Mouse (Mus musculus) hindbrain, embryonic 10.5 days (tissue): ENCODE measurements around the gene Igflr1. TPM values are rescaled to one million over a fixed set of nuclear protein-coding genes. Genes with fewer than 3 reads are reported as not detected.

ENCODE experiments used
- DNase-seq: peaks from one replicate; pipeline ENCODE4 v3.0.0-alpha.2; 2017; ENCODE audit warnings: low spot score
- H3K27ac ChIP-seq: fragments of 300-500 bp; sonication (generic); 2 replicates; pipeline ENCODE4 v1.5.1; 2016; ENCODE audit warnings: mild to moderate bottlenecking, moderate library complexity
- H3K27me3 ChIP-seq: fragments of 300-500 bp; sonication (generic); 2 replicates; pipeline ENCODE4 v1.6.1; 2016; ENCODE audit warnings: mild to moderate bottlenecking; ENCODE audit not compliant: poor library complexity, insufficient read depth, severe bottlenecking
- H3K36me3 ChIP-seq: fragments of 300-500 bp; sonication (generic); 2 replicates; pipeline ENCODE4 v1.6.1; 2016; ENCODE audit warnings: mild to moderate bottlenecking, moderate library complexity
- H3K4me1 ChIP-seq: fragments of 300-500 bp; sonication (generic); replicated peaks from 2 replicates; pipeline ENCODE4 v1.6.1; 2016; ENCODE audit warnings: mild to moderate bottlenecking
- H3K4me3 ChIP-seq: fragments of 300-500 bp; sonication (generic); 2 replicates; pipeline ENCODE4 v1.5.1; 2016; ENCODE audit warnings: mild to moderate bottlenecking, moderate library complexity
- H3K9me3 ChIP-seq: fragments of 300-500 bp; sonication (generic); 2 replicates; pipeline ENCODE4 v1.6.1; 2016; ENCODE audit warnings: mild to moderate bottlenecking, moderate library complexity
- WGBS: fragments of 180-500 bp; shearing (Covaris S2); methylation state at CpG from one replicate; pipeline ENCODE4 v1.1.7; 2016; 5-methylcytosine and 5-hydroxymethylcytosine counted together
- polyA plus RNA-seq: library from polyadenylated mRNA; unstranded; fragments of >200 nt; fragmentation: Nextera tagmentation; extraction: Ambion mirVana; gene quantifications from 2 replicates; pipeline ENCODE4 v1.2.1, GENCODE M21; 2016

Igflr1 gene
- polyA plus RNA-seq, 1 experiment from 2014 or later = 6.7 TPM

- Histone ChIP-seq H3K9me3 (no peaks in the 10 kb centered on the region), H3K27me3 (no peaks in the 10 kb centered on the region), H3K4me1 (peaks cover 21% of the 10 kb centered on the region), H3K36me3 (no peaks in the 10 kb centered on the region), H3K4me3 (no peak overlapping the region), H3K27ac (no peak overlapping the region)
- WGBS = 70% methylated on average over 4 of the region's 4 CpGs
- no peak for DNase-seq
These were observed 29.3 kb downstream of the Igflr1 start for GRCm38 (mm10) chr7:30594510-30595024.

GRCm38 (mm10) chr7:30596093-30596492, 30.9 kb downstream of the Igflr1 start:
- H3K4me1 ChIP-seq = peaks cover 24% of the 10 kb centered on the region
- H3K36me3 ChIP-seq = no peaks in the 10 kb centered on the region
- DNase-seq = no peak
- H3K4me3 ChIP-seq = no peak overlapping the region
- H3K27ac ChIP-seq = no peak overlapping the region
- 84% methylated on average over 5 of the region's 5 CpGs for WGBS
- H3K9me3 ChIP-seq = no peaks in the 10 kb centered on the region
- H3K27me3 ChIP-seq = no peaks in the 10 kb centered on the region

- no peak for DNase-seq
- Histone ChIP-seq H3K27ac (no peak overlapping the region), H3K27me3 (no peaks in the 10 kb centered on the region), H3K4me3 (no peak overlapping the region), H3K36me3 (no peaks in the 10 kb centered on the region), H3K9me3 (no peaks in the 10 kb centered on the region), H3K4me1 (peaks cover 24% of the 10 kb centered on the region)
- 83% methylated on average over 5 of the region's 5 CpGs for WGBS
These were observed 31.6 kb downstream of the Igflr1 start for GRCm38 (mm10) chr7:30596811-30597210.

- H3K9me3 ChIP-seq = no peaks in the 10 kb centered on the region
- no peak for DNase-seq
- no peaks in the 10 kb centered on the region for H3K36me3 ChIP-seq
- 94% methylated on average over 12 of the region's 12 CpGs for WGBS
- no peaks in the 10 kb centered on the region for H3K27me3 ChIP-seq
- peak within 1 kb of the TSS; percentile 20 for H3K4me3 ChIP-seq
- no peak within 1 kb of the TSS; the same call in 1 of the 2 replicates for H3K27ac ChIP-seq
- peaks cover 20% of the 10 kb centered on the region for H3K4me1 ChIP-seq
These were observed 33.6 kb downstream of the Igflr1 start, which contains the start of gene Zbtb32 for GRCm38 (mm10) chr7:30598786-30599185. Gene Zbtb32, minus strand, starts transcription at chr7:30598909.

- Histone ChIP-seq H3K9me3 (no peaks in the 10 kb centered on the region), H3K27me3 (no peaks in the 10 kb centered on the region), H3K4me3 (peak overlapping the region; percentile 20), H3K36me3 (no peaks in the 10 kb centered on the region), H3K4me1 (peaks cover 17% of the 10 kb centered on the region), H3K27ac (no peak overlapping the region; the same call in 1 of the 2 replicates)
- peak; percentile 84 for DNase-seq
- WGBS = 3% methylated on average over 16 of the region's 16 CpGs
These were observed 34.7 kb downstream of the Igflr1 start for GRCm38 (mm10) chr7:30599933-30600353.

- WGBS = 80% methylated on average over 7 of the region's 7 CpGs
- H3K4me3 ChIP-seq = no peak overlapping the region; the same call in 1 of the 2 replicates
- peaks cover 14% of the 10 kb centered on the region for H3K4me1 ChIP-seq
- no peak overlapping the region for H3K27ac ChIP-seq
- H3K36me3 ChIP-seq = no peaks in the 10 kb centered on the region
- DNase-seq = no peak
- no peaks in the 10 kb centered on the region for H3K27me3 ChIP-seq
- no peaks in the 10 kb centered on the region for H3K9me3 ChIP-seq
These were observed 35.4 kb downstream of the Igflr1 start for GRCm38 (mm10) chr7:30600651-30601050.

GRCm38 (mm10) chr7:30602583-30602982, 37.4 kb downstream of the Igflr1 start:
- Histone ChIP-seq H3K9me3 (no peaks in the 10 kb centered on the region), H3K4me1 (peaks cover 14% of the 10 kb centered on the region), H3K4me3 (no peak overlapping the region), H3K36me3 (no peaks in the 10 kb centered on the region), H3K27ac (no peak overlapping the region), H3K27me3 (no peaks in the 10 kb centered on the region)
- peak; percentile 20 for DNase-seq
- 41% methylated on average over 3 of the region's 3 CpGs for WGBS

- no peak for DNase-seq
- peaks cover 19% of the 10 kb centered on the region for H3K4me1 ChIP-seq
- 64% methylated on average over 8 of the region's 8 CpGs for WGBS
- no peaks in the 10 kb centered on the region for H3K27me3 ChIP-seq
- H3K9me3 ChIP-seq = no peaks in the 10 kb centered on the region
- no peaks in the 10 kb centered on the region for H3K36me3 ChIP-seq
- no peak overlapping the region for H3K4me3 ChIP-seq
- no peak overlapping the region for H3K27ac ChIP-seq
These were observed 39.2 kb downstream of the Igflr1 start for GRCm38 (mm10) chr7:30604424-30604823.

GRCm38 (mm10) chr7:30604944-30605343, 39.7 kb downstream of the Igflr1 start:
- Histone ChIP-seq H3K27ac (no peak overlapping the region), H3K4me1 (peaks cover 15% of the 10 kb centered on the region), H3K36me3 (no peaks in the 10 kb centered on the region), H3K27me3 (no peaks in the 10 kb centered on the region), H3K9me3 (no peaks in the 10 kb centered on the region), H3K4me3 (no peak overlapping the region)
- WGBS = 88% methylated on average over 8 of the region's 8 CpGs
- no peak for DNase-seq

- H3K27me3 ChIP-seq = no peaks in the 10 kb centered on the region
- no peaks in the 10 kb centered on the region for H3K36me3 ChIP-seq
- H3K27ac ChIP-seq = no peak overlapping the region
- peak; percentile 63 for DNase-seq
- H3K4me1 ChIP-seq = 0 out of 2 replicates have a peak, but pooled peaks cover 6% of the 10 kb centered on the region
- 36% methylated on average over 8 of the region's 8 CpGs for WGBS
- H3K4me3 ChIP-seq = no peak overlapping the region
- H3K9me3 ChIP-seq = no peaks in the 10 kb centered on the region
These were observed 42.6 kb downstream of the Igflr1 start for GRCm38 (mm10) chr7:30607706-30608309.

GRCm38 (mm10) chr7:30608476-30608875, 43.2 kb downstream of the Igflr1 start:
- Histone ChIP-seq H3K4me1 (0 out of 2 replicates have a peak, but pooled peaks cover 6% of the 10 kb centered on the region), H3K36me3 (no peaks in the 10 kb centered on the region), H3K27me3 (no peaks in the 10 kb centered on the region), H3K4me3 (no peak overlapping the region), H3K9me3 (no peaks in the 10 kb centered on the region), H3K27ac (no peak overlapping the region)
- WGBS = 49% methylated on average over 16 of the region's 16 CpGs
- DNase-seq = no peak

- H3K4me1 ChIP-seq = 0 out of 2 replicates have a peak, but pooled peaks cover 6% of the 10 kb centered on the region
- 58% methylated on average over 7 of the region's 7 CpGs for WGBS
- DNase-seq = no peak
- no peak overlapping the region for H3K4me3 ChIP-seq
- no peak overlapping the region for H3K27ac ChIP-seq
- H3K27me3 ChIP-seq = no peaks in the 10 kb centered on the region
- H3K9me3 ChIP-seq = no peaks in the 10 kb centered on the region
- H3K36me3 ChIP-seq = peaks cover 2% of the 10 kb centered on the region
These were observed 44.8 kb downstream of the Igflr1 start for GRCm38 (mm10) chr7:30610043-30610442.

GRCm38 (mm10) chr7:30612654-30613402, 47.6 kb downstream of the Igflr1 start, which contains the start of gene Upk1a:
Gene Upk1a, minus strand, starts transcription at chr7:30612847.
- 78% methylated on average over 8 of the region's 8 CpGs for WGBS
- H3K4me1 ChIP-seq = 0 out of 2 replicates have a peak, but pooled peaks cover 6% of the 10 kb centered on the region

More at GRCm38 (mm10) chr7:30612654-30613402, 47.6 kb downstream of the Igflr1 start, which contains the start of gene Upk1a:
- peaks cover 30% of the 10 kb centered on the region for H3K36me3 ChIP-seq
- no peaks in the 10 kb centered on the region for H3K9me3 ChIP-seq
- H3K27me3 ChIP-seq = no peaks in the 10 kb centered on the region
- DNase-seq = no peak
- no peak within 1 kb of the TSS for H3K4me3 ChIP-seq
- no peak within 1 kb of the TSS for H3K27ac ChIP-seq
